7 mouse cellular contexts compared by ENCODE assay signal in the genomic region with DNA sequence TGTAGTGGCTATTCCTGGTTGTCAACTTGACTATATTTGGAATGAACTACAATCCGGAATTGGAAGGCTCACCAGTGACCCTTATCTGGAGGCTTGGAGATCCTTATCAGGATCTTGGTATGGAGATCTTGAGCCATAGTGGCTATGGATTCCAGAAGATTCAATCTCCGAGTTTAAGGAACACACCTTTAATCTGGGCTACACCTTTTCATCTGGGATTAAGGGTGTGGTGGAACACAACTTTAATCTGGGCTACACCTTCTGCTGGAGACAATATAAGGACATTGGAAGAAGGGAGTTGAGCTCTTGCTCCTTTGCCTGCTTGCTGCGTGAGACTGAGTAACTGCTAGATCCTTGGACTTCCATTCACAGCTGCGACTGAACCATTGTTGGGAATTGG. TPM values are rescaled to one million over a fixed set of nuclear protein-coding genes. Genes with fewer than 3 reads are reported as not detected.
DNase-seq lines count a peak whose midpoint lies in the region; ATAC-seq lines count a peak whose summit lies in the region.
"Not testable (repeated sequence)": the region's sequence is repeated elsewhere in the genome, so short reads cannot be mapped to it uniquely, and the experiment has no call there.

Gene Snrpc, plus strand, starts transcription at position 301 of the 400 bp plus-strand sequence.

- H3K27me3 ChIP-seq in forebrain, embryonic 12.5 days; heart, embryonic 10.5 days (ENCODE audit: insufficient read depth, poor library complexity, severe bottlenecking); hindbrain, embryonic 16.5 days (replicated peaks; ENCODE audit: control insufficient read depth, insufficient read depth, low read length); liver, embryonic 16.5 days (ENCODE audit: control insufficient read depth, insufficient read depth, low read depth, low read length): not testable (repeated sequence)

- H3K9me3 ChIP-seq in forebrain, embryonic 12.5 days; heart, embryonic 10.5 days; hindbrain, embryonic 16.5 days (ENCODE audit: control insufficient read depth, low read length); liver, embryonic 16.5 days (replicated peaks; ENCODE audit: control insufficient read depth, low read length): not testable (repeated sequence)

- H3K4me2 ChIP-seq in forebrain, embryonic 12.5 days: peak within 1 kb of the TSS; percentile 62; the same call in 1 of the 2 replicates
- not testable (repeated sequence) for H3K4me2 ChIP-seq in hindbrain, embryonic 16.5 days (ENCODE audit: low read length)
- peak within 1 kb of the TSS; percentile 87 for H3K4me2 ChIP-seq in liver, embryonic 16.5 days (ENCODE audit: low read depth, low read length)

- not testable (repeated sequence) for H3K4me3 ChIP-seq in forebrain, embryonic 12.5 days (replicated peaks); hindbrain, embryonic 16.5 days (ENCODE audit: low read length); liver, embryonic 16.5 days (ENCODE audit: low read depth, low read length)
- H3K4me3 ChIP-seq in heart, embryonic 10.5 days: peak within 1 kb of the TSS; percentile 87; the same call in 1 of the 2 replicates

- 75% methylated on average over 4 of the region's 4 CpGs for WGBS in forebrain, embryonic 12.5 days
- 68% methylated on average over 4 of the region's 4 CpGs for WGBS in heart, embryonic 10.5 days
- WGBS in hindbrain, embryonic 16.5 days: 78% methylated on average over 2 of the region's 4 CpGs
- WGBS in liver, embryonic 16.5 days (ENCODE audit: insufficient replicate concordance): 52% methylated on average over 3 of the region's 4 CpGs

- not testable (repeated sequence) for H3K9ac ChIP-seq in forebrain, embryonic 12.5 days; hindbrain, embryonic 16.5 days (ENCODE audit: low read depth, low read length); liver, embryonic 16.5 days (ENCODE audit: low read depth, low read length)

- not testable (repeated sequence) for H3K27ac ChIP-seq in forebrain, embryonic 12.5 days; heart, embryonic 10.5 days; hindbrain, embryonic 16.5 days (ENCODE audit: low read depth, low read length); liver, embryonic 16.5 days (ENCODE audit: low read length)

- DNase-seq in adrenal gland, postnatal 4 days (ENCODE audit: low spot score in 2 of 2); heart, embryonic 10.5 days (ENCODE audit: low spot score); left cerebral cortex, adult 18-20 months (ENCODE audit: low spot score in 2 of 2): not testable (repeated sequence)

- H3K4me1 ChIP-seq in forebrain, embryonic 12.5 days: peaks cover 13% of the 10 kb centered on the region
- H3K4me1 ChIP-seq in heart, embryonic 10.5 days; hindbrain, embryonic 16.5 days (ENCODE audit: control insufficient read depth, insufficient read depth, low read depth, low read length): not testable (repeated sequence)
- peaks cover 11% of the 10 kb centered on the region for H3K4me1 ChIP-seq in liver, embryonic 16.5 days (ENCODE audit: control insufficient read depth, low read depth, low read length)

- H3K36me3 ChIP-seq in forebrain, embryonic 12.5 days (replicated peaks): peaks cover 10% of the 10 kb centered on the region
- H3K36me3 ChIP-seq in heart, embryonic 10.5 days: peaks cover 12% of the 10 kb centered on the region; the same call in 1 of the 2 replicates
- not testable (repeated sequence) for H3K36me3 ChIP-seq in hindbrain, embryonic 16.5 days (ENCODE audit: control insufficient read depth, insufficient read depth, low read length); liver, embryonic 16.5 days (ENCODE audit: control insufficient read depth, insufficient read depth)

- not testable (repeated sequence) for ATAC-seq in forebrain, embryonic 12.5 days (ENCODE audit: low FRiP score); hindbrain, embryonic 16.5 days; liver, embryonic 16.5 days (ENCODE audit: low read depth); monocyte, adult 5-6 weeks (replicated peaks; ENCODE audit: insufficient number of reproducible peaks, low FRiP score, low TSS enrichment, poor library complexity, severe bottlenecking)

RNA-seq across cellular contexts. Expression of gene Snrpc, which starts in this region (rescaled TPM):
- 100 to 1,000 TPM; 115 to 124 TPM for total RNA-seq in adrenal gland, postnatal 4 days (2021)
- polyA plus RNA-seq in forebrain, embryonic 12.5 days (2016; fragmentation: Nextera tagmentation; extraction: Ambion mirVana): 367 and 371 TPM in 2 replicates
- polyA plus RNA-seq in heart, embryonic 10.5 days (2016; fragmentation: Nextera tagmentation; extraction: Ambion mirVana): 266 and 331 TPM in 2 replicates
- polyA plus RNA-seq in hindbrain, embryonic 16.5 days (2015; fragmentation: Nextera tagmentation; extraction: Ambion mirVana): 198 and 207 TPM in 2 replicates
- total RNA-seq in left cerebral cortex, adult 18-20 months (2021): 10 to 100 TPM; 43.5 to 44.7 TPM
- polyA plus RNA-seq in liver, embryonic 16.5 days (2015; fragmentation: Nextera tagmentation; extraction: Ambion mirVana): 105 and 114 TPM in 2 replicates
- total RNA-seq in monocyte, adult 5-6 weeks (2017): 77.5 to 88.4 TPM (median 81.4 TPM) in 3 replicates
